Mouse (Mus musculus) kidney, postnatal 0 days (tissue): Measurements from ENCODE around the gene Igsf21. TPM values are rescaled to one million over a fixed set of nuclear protein-coding genes. Genes with fewer than 3 reads are reported as not detected.
A peak's percentile ranks its signal among the peaks of the same experiment; 100 is the strongest.

ENCODE experiments used
- ATAC-seq: fragments of 200-750 bp; cut with Nextera tagmentation; replicated peaks from 2 replicates; pipeline ENCODE4 v1.8.0; 2017; ENCODE audit warnings: low read depth, moderate number of reproducible peaks, moderate TSS enrichment, moderate library complexity; ENCODE audit not compliant: low FRiP score
- DNase-seq: peaks from one replicate; pipeline ENCODE4 v3.0.0-alpha.2; 2016; ENCODE audit warnings: low spot score
- H3K27ac ChIP-seq: fragments of 300-500 bp; sonication (generic); 2 replicates; pipeline ENCODE4 v1.5.1; 2014; ENCODE audit warnings: mild to moderate bottlenecking
- H3K27me3 ChIP-seq: fragments of 300-500 bp; sonication (generic); 2 replicates; pipeline ENCODE4 v1.6.1; 2014; ENCODE audit warnings: low read length, mixed read lengths; ENCODE audit not compliant: insufficient read depth
- H3K36me3 ChIP-seq: fragments of 300-500 bp; sonication (generic); 2 replicates; pipeline ENCODE4 v1.6.1; 2014; ENCODE audit warnings: low read length, mixed read lengths; ENCODE audit not compliant: insufficient read depth
- H3K4me1 ChIP-seq: fragments of 300-500 bp; sonication (generic); replicated peaks from 2 replicates; pipeline ENCODE4 v1.6.1; 2014; ENCODE audit warnings: antibody characterized with exemption, low read length, mixed read lengths; ENCODE audit not compliant: insufficient read depth
- H3K4me2 ChIP-seq: fragments of 300-500 bp; sonication (generic); 2 replicates; pipeline ENCODE4 v1.6.1; 2014; ENCODE audit warnings: mild to moderate bottlenecking, low read length, moderate library complexity, mixed read lengths
- H3K4me3 ChIP-seq: fragments of 300-500 bp; sonication (generic); replicated peaks from 2 replicates; pipeline ENCODE4 v1.5.1; 2014; ENCODE audit warnings: low read depth, low read length
- H3K9ac ChIP-seq: fragments of 300-500 bp; sonication (generic); 2 replicates; pipeline ENCODE4 v1.6.1; 2014; ENCODE audit warnings: low read depth, low read length
- H3K9me3 ChIP-seq: fragments of 300-500 bp; sonication (generic); replicated peaks from 2 replicates; pipeline ENCODE4 v1.6.1; 2016; ENCODE audit warnings: low read length, inconsistent platforms, mixed read lengths
- CTCF ChIP-seq: IDR thresholded peaks from 2 replicates; pipeline ENCODE4 v1.5.1; 2016; ENCODE audit warnings: antibody characterized with exemption, low read depth, mild to moderate bottlenecking, moderate library complexity
- WGBS: fragments of 180-500 bp; shearing (Covaris S2); extraction: QIAGEN DNeasy Blood & Tissue Kit; methylation state at CpG from one replicate; pipeline ENCODE4 v1.1.7; 2014; 5-methylcytosine and 5-hydroxymethylcytosine counted together
- polyA plus RNA-seq: library from polyadenylated mRNA; unstranded; fragments of >200 nt; fragmentation: Nextera tagmentation; extraction: Ambion mirVana; gene quantifications from 2 replicates; pipeline ENCODE4 v1.2.1, GENCODE M21; 2015

The Igsf21 gene
- polyA plus RNA-seq, 1 experiment from 2014 or later = 1.3 TPM

GRCm38 (mm10) chr4:140043953-140044352 lies 202.6 kb downstream of the Igsf21 start:
- H3K27me3 ChIP-seq = 0 out of 2 replicates have a peak, but pooled peaks cover 8% of the 10 kb centered on the region
- H3K9me3 ChIP-seq = no peaks in the 10 kb centered on the region
- no peak overlapping the region for H3K9ac ChIP-seq
- no peaks in the 10 kb centered on the region for H3K36me3 ChIP-seq
- no peak for TF ChIP-seq CTCF
- ATAC-seq (no peak), DNase-seq (no peak)
- 58% methylated on average over 12 of the region's 12 CpGs for WGBS
- no peak overlapping the region for H3K27ac ChIP-seq
- H3K4me2 ChIP-seq = no peak overlapping the region
- H3K4me1 ChIP-seq = no peaks in the 10 kb centered on the region
- no peak overlapping the region for H3K4me3 ChIP-seq

- H3K4me3 ChIP-seq = no peak overlapping the region
- 0 out of 2 replicates have a peak, but pooled peaks have one; percentile 7 for ATAC-seq
- DNase-seq = no peak
- no peak overlapping the region for H3K27ac ChIP-seq
- no peaks in the 10 kb centered on the region for H3K4me1 ChIP-seq
- H3K36me3 ChIP-seq = no peaks in the 10 kb centered on the region
- no peak overlapping the region for H3K9ac ChIP-seq
- TF ChIP-seq CTCF = no peak
- no peaks in the 10 kb centered on the region for H3K9me3 ChIP-seq
- 8% methylated on average over 26 of the region's 26 CpGs for WGBS
- no peak overlapping the region for H3K4me2 ChIP-seq
- H3K27me3 ChIP-seq = 0 out of 2 replicates have a peak, but pooled peaks cover 12% of the 10 kb centered on the region
These were observed 207.8 kb downstream of the Igsf21 start for GRCm38 (mm10) chr4:140038586-140039411.

- WGBS = 3% methylated on average over 12 of the region's 13 CpGs
- 0 out of 2 replicates have a peak, but pooled peaks have one; percentile 37 for ATAC-seq
- Histone ChIP-seq H3K4me2 (no peak overlapping the region), H3K27me3 (0 out of 2 replicates have a peak, but pooled peaks cover 12% of the 10 kb centered on the region), H3K4me1 (no peaks in the 10 kb centered on the region), H3K27ac (no peak overlapping the region), H3K9ac (no peak overlapping the region), H3K36me3 (no peaks in the 10 kb centered on the region), H3K4me3 (no peak overlapping the region), H3K9me3 (no peaks in the 10 kb centered on the region)
- no peak for TF ChIP-seq CTCF
- no peak for DNase-seq
These were observed 208.7 kb downstream of the Igsf21 start for GRCm38 (mm10) chr4:140037784-140038387.

- no peaks in the 10 kb centered on the region for H3K4me1 ChIP-seq
- H3K9me3 ChIP-seq = no peaks in the 10 kb centered on the region
- TF ChIP-seq CTCF = no peak
- no peaks in the 10 kb centered on the region for H3K36me3 ChIP-seq
- H3K4me2 ChIP-seq = no peak overlapping the region
- no peak overlapping the region for H3K9ac ChIP-seq
- WGBS = 49% methylated on average over 15 of the region's 15 CpGs
- H3K4me3 ChIP-seq = no peak overlapping the region
- no peak overlapping the region for H3K27ac ChIP-seq
- no peak for DNase-seq
- no peak for ATAC-seq
- 0 out of 2 replicates have a peak, but pooled peaks cover 12% of the 10 kb centered on the region for H3K27me3 ChIP-seq
These were observed 211.4 kb downstream of the Igsf21 start for GRCm38 (mm10) chr4:140035232-140035631.

- ATAC-seq = no peak
- no peak for DNase-seq
These were observed 213.2 kb downstream of the Igsf21 start for GRCm38 (mm10) chr4:140033394-140033793.

GRCm38 (mm10) chr4:140030415-140030814 lies 216.2 kb downstream of the Igsf21 start:
- 28% methylated on average over 6 of the region's 6 CpGs for WGBS
- DNase-seq (peak; percentile 33), ATAC-seq (0 out of 2 replicates have a peak, but pooled peaks have one; percentile 43)
- no peaks in the 10 kb centered on the region for H3K4me1 ChIP-seq
- H3K9ac ChIP-seq = no peak overlapping the region
- no peaks in the 10 kb centered on the region for H3K9me3 ChIP-seq
- no peak overlapping the region for H3K27ac ChIP-seq
- no peak overlapping the region for H3K4me3 ChIP-seq
- no peaks in the 10 kb centered on the region for H3K27me3 ChIP-seq
- H3K4me2 ChIP-seq = no peak overlapping the region
- no peaks in the 10 kb centered on the region for H3K36me3 ChIP-seq
- peak; percentile 63; the same call in 1 of the 2 replicates for TF ChIP-seq CTCF

More at GRCm38 (mm10) chr4:140033394-140033793, 213.2 kb downstream of the Igsf21 start:
- Histone ChIP-seq H3K36me3 (no peaks in the 10 kb centered on the region), H3K4me3 (no peak overlapping the region), H3K27me3 (0 out of 2 replicates have a peak, but pooled peaks cover 3% of the 10 kb centered on the region), H3K4me2 (no peak overlapping the region), H3K9me3 (no peaks in the 10 kb centered on the region), H3K9ac (no peak overlapping the region), H3K27ac (no peak overlapping the region), H3K4me1 (no peaks in the 10 kb centered on the region)
- WGBS = 40% methylated on average over 7 of the region's 7 CpGs
- TF ChIP-seq CTCF = peak; percentile 77
